23 mouse cellular contexts compared by ENCODE assay signal in the genomic region with DNA sequence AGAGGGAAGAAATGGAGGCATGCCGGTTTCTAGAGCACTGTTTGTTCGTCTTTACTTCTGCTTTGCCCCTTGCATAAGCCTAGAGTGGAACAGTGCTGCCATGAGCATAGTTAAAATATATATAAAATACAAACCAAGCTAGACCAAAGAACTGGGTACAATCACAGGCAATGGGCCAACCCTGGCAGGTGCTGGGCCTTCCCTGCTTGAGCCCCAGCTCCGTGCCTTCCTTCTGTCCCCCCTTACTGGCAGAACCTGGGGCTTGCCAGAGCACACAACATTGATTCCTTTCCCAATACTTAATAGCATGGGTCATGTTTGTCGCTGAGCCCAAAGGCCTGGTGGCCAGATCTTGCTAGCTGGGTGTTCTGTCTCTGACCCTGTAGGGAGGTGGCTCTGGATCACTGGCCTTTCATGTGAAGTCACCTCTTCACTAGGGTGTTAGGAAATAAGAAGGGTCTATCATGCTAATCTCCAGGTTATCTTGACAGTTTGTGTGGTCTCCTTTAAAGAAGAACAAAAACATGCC.
DNase-seq lines count a peak whose midpoint lies in the region; ATAC-seq lines count a peak whose summit lies in the region.
"Had no signal": no experiment of that assay in that cellular context is flagged by ENCODE, and none has a peak within 500 bp of the region (broad histone marks: within the 10 kb centered on the region; RNA-seq: fewer than 3 reads in every experiment).

No protein-coding gene starts in this region.

- peaks cover 49% of the 10 kb centered on the region for H3K4me1 ChIP-seq in midbrain, embryonic 10.5 days
- 0 out of 2 replicates have a peak, but pooled peaks cover 5% of the 10 kb centered on the region for H3K4me1 ChIP-seq in midbrain, embryonic 16.5 days (ENCODE audit: control insufficient read depth, insufficient read depth, low read length)

- 88% methylated on average over 4 of the region's 4 CpGs for WGBS in midbrain, embryonic 10.5 days
- WGBS in midbrain, embryonic 16.5 days, result 86% methylated on average over 4 of the region's 4 CpGs

- intact Hi-C loops in left cerebral cortex, postnatal 4 days (cut with DNase I), result no loop called here

- no peak overlapping the region for H3K4me2 ChIP-seq in midbrain, embryonic 16.5 days (ENCODE audit: low read length)
- H3K4me2 ChIP-seq: embryonic facial prominence, embryonic 12.5 days; forebrain, embryonic 13.5 days; forebrain, embryonic 15.5 days had no signal

- peak; percentile 54 to 68 for DNase-seq in cerebellum, postnatal 10 days
- DNase-seq in cerebellum, postnatal 4 days (ENCODE audit: low spot score in 2 of 2), result no peak
- peak; percentile 48 for DNase-seq in left cerebral cortex, postnatal 4 days
- DNase-seq in left cerebral cortex, adult 11 months (ENCODE audit: low spot score), result no peak
- DNase-seq in midbrain, embryonic 10.5 days (ENCODE audit: low spot score), result no peak
- DNase-seq: adrenal gland, adult 8-10 months; adrenal gland, postnatal 14 days; B cell, adult 2 months; cerebellum, adult 11-12 months; cerebellum, adult 2 months; cerebellum, adult 9-10 months; cerebellum, postnatal 36 days; forebrain, postnatal 0 days had no signal

- no peaks in the 10 kb centered on the region for H3K9me3 ChIP-seq in midbrain, embryonic 10.5 days (replicated peaks)
- no peaks in the 10 kb centered on the region for H3K9me3 ChIP-seq in midbrain, embryonic 16.5 days (replicated peaks; ENCODE audit: control insufficient read depth, low read length, poor library complexity, severe bottlenecking)
- H3K9me3 ChIP-seq: embryonic facial prominence, embryonic 10.5 days; embryonic facial prominence, embryonic 12.5 days; forebrain, embryonic 13.5 days; forebrain, embryonic 15.5 days; G1E had no signal

- no peaks in the 10 kb centered on the region for H3K36me3 ChIP-seq in midbrain, embryonic 10.5 days
- H3K36me3 ChIP-seq in midbrain, embryonic 16.5 days (ENCODE audit: control insufficient read depth, insufficient read depth, low read length), result no peaks in the 10 kb centered on the region
- H3K36me3 ChIP-seq: embryonic facial prominence, embryonic 10.5 days; embryonic facial prominence, embryonic 12.5 days; forebrain, embryonic 15.5 days; G1E had no signal

- peaks cover 52% of the 10 kb centered on the region; the same call in 1 of the 2 replicates for H3K27me3 ChIP-seq in midbrain, embryonic 10.5 days (ENCODE audit: low read depth, poor library complexity, severe bottlenecking)
- no peaks in the 10 kb centered on the region for H3K27me3 ChIP-seq in midbrain, embryonic 16.5 days (ENCODE audit: control insufficient read depth, insufficient read depth, low read depth, low read length)
- H3K27me3 ChIP-seq: CH12.LX; embryonic facial prominence, embryonic 12.5 days had no signal

- H3K9ac ChIP-seq in midbrain, embryonic 16.5 days (ENCODE audit: low read depth, low read length), result no peak overlapping the region
- H3K9ac ChIP-seq: embryonic facial prominence, embryonic 12.5 days; forebrain, embryonic 13.5 days; forebrain, embryonic 15.5 days; forebrain, postnatal 0 days had no signal

- H3K4me3 ChIP-seq in midbrain, embryonic 10.5 days, result no peak overlapping the region
- H3K4me3 ChIP-seq in midbrain, embryonic 16.5 days (ENCODE audit: low read depth, low read length), result no peak overlapping the region
- H3K4me3 ChIP-seq: embryonic facial prominence, embryonic 10.5 days; embryonic facial prominence, embryonic 12.5 days; forebrain, embryonic 13.5 days; forebrain, embryonic 15.5 days had no signal

- peak overlapping the region; percentile 55; the same call in 1 of the 2 replicates for H3K27ac ChIP-seq in midbrain, embryonic 10.5 days (replicated peaks)
- no peak overlapping the region for H3K27ac ChIP-seq in midbrain, embryonic 16.5 days (ENCODE audit: low read length)
- H3K27ac ChIP-seq: embryonic facial prominence, embryonic 12.5 days; forebrain, embryonic 13.5 days; forebrain, embryonic 15.5 days had no signal

- no peak for ATAC-seq in midbrain, embryonic 16.5 days
- ATAC-seq: activated CD4-positive, CD25-positive, alpha-beta regulatory T cell, adult 4 months; CD4-positive, CD25-positive, alpha-beta regulatory T cell, adult 4 months; forebrain, embryonic 13.5 days; forebrain, embryonic 15.5 days; forebrain, postnatal 0 days; Patski had no signal

Comparison
In these comparisons a context has a peak if more than half of its experiments do, and no peak if none do; other contexts are left out.
1. DNase-seq: peak in cerebellum, postnatal 10 days (2 of 2) and left cerebral cortex, postnatal 4 days (single experiment); none in cerebellum, postnatal 4 days (0 of 2), left cerebral cortex, adult 11 months (single experiment) and midbrain, embryonic 10.5 days (single experiment).